Mouse (Mus musculus) Patski (cell line): ENCODE measurements around the gene Gm49322. TPM values are rescaled to one million over a fixed set of nuclear protein-coding genes. Genes with fewer than 3 reads are reported as not detected.

ENCODE experiments used
- ATAC-seq: fragments of 100-300 bp; one replicate; pipeline ENCODE4 v1.8.0; 2021
- CTCF ChIA-PET: fragments of 350-600 bp; sonication (Branson Sonifier 250); formaldehyde crosslinking; loops from one replicate; lab custom pipeline; 2022; ENCODE audit warnings: inconsistent platforms; lab: Charles Lee
- POLR2A ChIA-PET: fragments of 350-600 bp; sonication (Branson Sonifier 250); formaldehyde crosslinking; loops from one replicate; lab custom pipeline; 2022; ENCODE audit warnings: antibody characterized with exemption, inconsistent platforms; lab: Charles Lee
- DNase-seq: peaks from one replicate; pipeline ENCODE4 v3.0.0-alpha.2; 2011; ENCODE audit warnings: low read depth, low spot score
- H3K27me3 ChIP-seq: fragments of 371-371 bp; one replicate; pipeline ENCODE4 v1.5.1; 2021
- CTCF ChIP-seq: fragments of 100-300 bp; IDR thresholded peaks from one replicate; pipeline ENCODE4 v1.5.1; 2021
- in situ Hi-C: fragments of 300-500 bp; cut with MboI; formaldehyde crosslinking; loops from 3 replicates; pipeline ENCODE4 v1.11.1; 2018; ENCODE audit warnings: low pct_unique_long_range_greater_than_20kb, mixed read lengths
- polyA plus RNA-seq: library from polyadenylated mRNA; unstranded; gene quantifications from one replicate; pipeline ENCODE4 v1.2.3, GENCODE M21; 2021

Gene Gm49322
- polyA plus RNA-seq, 1 experiment from 2014 or later: 1.7 TPM

- ChIA-PET POLR2A (no interaction called here), CTCF (no interaction called here)
- no peaks in the 10 kb centered on the region for H3K27me3 ChIP-seq
- ATAC-seq (no peak), DNase-seq (no peak)
- in situ Hi-C loops: no loop called here
- TF ChIP-seq CTCF: no peak
These were observed 3.6 kb downstream of the Gm49322 start for GRCm38 (mm10) chr10:80609269-80609924.

DNA sequence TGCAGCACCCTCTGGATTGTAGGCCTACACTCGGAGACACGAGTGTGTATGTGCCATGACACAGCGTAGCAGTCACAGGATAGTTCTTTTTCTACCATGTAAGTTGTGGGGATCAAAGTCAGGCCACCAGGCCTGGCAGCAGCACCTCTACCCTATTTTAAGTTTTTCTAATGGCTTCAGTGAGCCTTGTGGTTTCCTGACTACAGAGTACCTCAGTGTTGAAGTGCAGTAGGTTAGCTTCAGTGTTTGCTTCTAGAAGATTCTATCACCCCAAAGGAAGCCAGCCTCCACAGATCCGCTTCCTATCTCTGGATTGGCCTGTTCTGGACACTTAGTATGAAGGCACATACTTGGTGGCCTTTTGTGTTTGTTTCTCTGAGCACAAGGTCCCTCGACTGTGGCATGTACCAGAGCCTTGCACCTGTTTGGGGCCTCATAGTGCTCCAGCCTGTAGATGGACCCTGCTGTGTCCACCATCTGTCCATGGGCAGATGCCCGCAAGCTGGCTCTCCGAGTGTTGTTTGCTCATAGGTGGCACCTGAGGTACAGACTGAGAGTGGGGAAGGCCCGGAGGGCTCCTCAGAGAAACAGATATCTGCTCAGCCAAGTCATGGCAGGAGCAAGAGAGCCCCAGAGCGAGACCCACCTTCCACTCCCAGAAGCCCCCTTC lies 4.4 kb downstream of the Gm49322 start:
- H3K27me3 ChIP-seq: no peaks in the 10 kb centered on the region
- in situ Hi-C loops: no loop called here
- no peak for TF ChIP-seq CTCF
- ChIA-PET POLR2A (interaction anchor here (1.0 kb wide), 1 partner anchor 10 kb away, joined by 3 read pairs; no protein-coding TSS in a partner anchor), CTCF (interaction anchor here (0.8 to 1.6 kb wide), 6 partner anchors 14 to 90 kb away, joined by 3 to 5 read pairs (median 3); no protein-coding TSS in a partner anchor)
- ATAC-seq (no peak), DNase-seq (no peak)

- no peak for TF ChIP-seq CTCF
- ATAC-seq (no peak), DNase-seq (no peak)
- ChIA-PET CTCF (interaction anchor here (0.8 to 1.6 kb wide), 8 partner anchors 9 to 95 kb away, joined by 3 to 5 read pairs (median 3); no protein-coding TSS in a partner anchor), POLR2A (interaction anchor here (1.0 kb wide), 1 partner anchor 9 kb away, joined by 3 read pairs; no protein-coding TSS in a partner anchor)
- no peaks in the 10 kb centered on the region for H3K27me3 ChIP-seq
- in situ Hi-C loops: no loop called here
These were observed 5.2 kb downstream of the Gm49322 start for GRCm38 (mm10) chr10:80611024-80611423.

- ChIA-PET POLR2A (interaction anchor here (0.6 kb wide), 1 partner anchor 180 kb away, joined by 3 read pairs; no protein-coding TSS in a partner anchor), CTCF (interaction anchor here (1.3 kb wide), 2 partner anchors 10 to 95 kb away, joined by 3 read pairs; no protein-coding TSS in a partner anchor)
- H3K27me3 ChIP-seq: no peaks in the 10 kb centered on the region
- ATAC-seq (no peak), DNase-seq (no peak)
- TF ChIP-seq CTCF: no peak
- in situ Hi-C loops: no loop called here
These were observed 6.1 kb downstream of the Gm49322 start for GRCm38 (mm10) chr10:80611905-80612304.

- ChIA-PET CTCF (no interaction called here), POLR2A (interaction anchor here (0.7 to 1.2 kb wide), 2 partner anchors 10 to 11 kb away, joined by 4 to 6 read pairs; no protein-coding TSS in a partner anchor)
- DNase-seq (no peak), ATAC-seq (no peak)
- no peaks in the 10 kb centered on the region for H3K27me3 ChIP-seq
- in situ Hi-C loops: no loop called here
- no peak for TF ChIP-seq CTCF
These were observed 8.0 kb downstream of the Gm49322 start for GRCm38 (mm10) chr10:80613821-80614220.

DNA sequence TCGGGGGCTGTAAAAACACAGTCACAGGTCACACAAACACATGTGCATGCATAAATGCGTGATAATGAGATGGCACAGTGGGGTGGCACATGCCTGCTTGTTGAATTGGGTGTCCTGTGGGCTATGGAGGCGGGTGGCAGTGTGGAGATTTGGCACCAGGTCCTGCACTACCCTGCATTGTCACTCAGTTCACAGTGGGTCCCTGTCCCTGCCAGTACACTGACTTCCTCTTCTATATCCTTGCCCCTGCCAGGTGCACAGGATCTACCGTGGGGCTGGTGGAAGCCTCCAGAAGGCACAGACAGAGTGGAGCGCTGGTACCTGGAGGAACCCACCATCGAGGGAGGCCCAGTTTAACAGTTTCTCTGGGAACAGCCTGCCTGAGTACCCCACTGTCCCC lies 8.5 kb downstream of the Gm49322 start:
- ChIA-PET POLR2A (interaction anchor here (1.2 kb wide), 1 partner anchor 10 kb away, joined by 4 read pairs; no protein-coding TSS in a partner anchor), CTCF (no interaction called here)
- in situ Hi-C loops: no loop called here
- no peak for TF ChIP-seq CTCF
- H3K27me3 ChIP-seq: no peaks in the 10 kb centered on the region
- ATAC-seq: no peak
- DNase-seq: no peak

DNA sequence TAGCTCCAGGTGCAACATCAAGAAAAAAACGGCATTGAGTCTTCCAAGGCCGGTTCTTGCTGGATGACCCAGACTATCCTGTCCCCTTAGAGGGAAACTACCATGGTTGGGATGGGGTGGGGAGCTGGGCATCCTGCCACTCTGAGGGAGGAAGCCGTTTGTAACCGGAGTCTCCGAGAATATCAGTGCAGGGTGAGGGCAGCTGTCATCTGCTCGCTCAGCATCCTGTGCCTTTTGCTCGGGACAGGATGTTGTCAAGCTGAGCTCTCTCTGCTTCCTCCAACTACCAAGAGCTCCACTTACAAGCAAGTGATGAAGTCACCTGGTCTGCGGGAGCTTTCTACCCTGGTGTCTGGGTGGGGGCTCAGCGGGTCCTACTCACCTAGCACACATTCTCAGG lies 12.4 kb downstream of the Gm49322 start:
- CTCF ChIA-PET: interaction anchor here (1.8 to 2.4 kb wide), 2 partner anchors 15 to 39 kb away, joined by 6 to 11 read pairs; no protein-coding TSS in a partner anchor
- no peak for TF ChIP-seq CTCF
- POLR2A ChIA-PET: interaction anchor here (0.7 kb wide), 1 partner anchor 88 kb away, joined by 3 read pairs; no protein-coding TSS in a partner anchor
- ATAC-seq (no peak), DNase-seq (no peak)
- no peaks in the 10 kb centered on the region for H3K27me3 ChIP-seq
- in situ Hi-C loops: no loop called here

DNA sequence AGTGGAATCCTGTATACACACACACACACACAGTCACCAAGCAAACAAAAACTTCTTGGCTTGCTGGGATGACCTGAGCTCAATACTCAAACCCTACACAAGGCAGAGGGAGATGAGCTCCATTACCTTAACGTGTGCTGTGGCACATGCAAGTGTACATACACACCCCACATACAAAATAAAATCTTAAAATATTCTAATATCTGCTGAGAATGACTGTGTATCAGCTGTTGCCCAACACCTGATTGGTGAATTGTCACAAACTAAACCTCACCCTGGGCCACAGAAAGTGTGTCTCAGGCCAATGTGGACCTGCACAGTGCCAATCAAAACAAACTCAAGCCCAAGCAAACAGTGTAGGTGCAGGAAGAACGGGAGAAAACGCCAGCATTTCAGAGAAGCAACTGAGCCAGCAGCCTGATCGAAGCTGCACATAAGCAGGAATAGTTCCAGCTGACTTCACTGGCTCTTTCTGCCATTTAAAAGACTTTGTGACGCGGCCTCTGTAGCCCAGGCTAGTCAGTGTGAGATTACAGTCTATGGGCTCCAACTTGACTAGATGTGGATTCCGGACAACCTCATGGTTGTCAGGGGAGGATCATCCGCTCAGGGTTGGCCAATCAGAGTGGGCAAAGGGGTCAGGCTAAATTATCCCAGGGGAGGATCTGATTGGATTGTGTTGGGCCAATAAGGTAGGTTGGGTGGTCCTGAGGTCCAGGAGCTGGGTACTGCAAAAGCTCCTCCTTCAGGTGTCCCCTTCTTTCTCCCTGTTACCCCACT lies 13.8 kb downstream of the Gm49322 start:
- POLR2A ChIA-PET: interaction anchor here (1.4 kb wide), 1 partner anchor 9 kb away, joined by 3 read pairs; no protein-coding TSS in a partner anchor

GRCm38 (mm10) chr10:80620365-80620764 lies 14.5 kb downstream of the Gm49322 start:
- in situ Hi-C loops: no loop called here
- no peak for TF ChIP-seq CTCF
- ChIA-PET POLR2A (interaction anchor here (0.7 to 1.4 kb wide), 2 partner anchors 9 to 53 kb away, joined by 3 read pairs; no protein-coding TSS in a partner anchor), CTCF (interaction anchor here (2.4 kb wide), 1 partner anchor 42 kb away, joined by 11 read pairs; no protein-coding TSS in a partner anchor)
- ATAC-seq (no peak), DNase-seq (no peak)
- H3K27me3 ChIP-seq: no peaks in the 10 kb centered on the region

More for the DNA sequence above, 13.8 kb downstream of the Gm49322 start:
- H3K27me3 ChIP-seq: no peaks in the 10 kb centered on the region
- TF ChIP-seq CTCF: no peak
- CTCF ChIA-PET: interaction anchor here (1.8 to 2.4 kb wide), 2 partner anchors 16 to 41 kb away, joined by 6 to 11 read pairs; no protein-coding TSS in a partner anchor
- in situ Hi-C loops: no loop called here
- DNase-seq: no peak
- no peak for ATAC-seq
